Mouse (Mus musculus): ENCODE results near the gene Itln1.

GRCm38 (mm10) chr1:171565888-171566287 is 30.8 kb upstream of the Itln1 start:
- TF ChIP-seq CTCF (IDR thresholded peaks at IDR 0.05; ENCODE audit: low read depth) (no peak), EP300 (IDR thresholded peaks at IDR 0.05; ENCODE audit: low read depth) (no peak)
